Mouse (Mus musculus): ENCODE data around the gene Pkp1.

DNA sequence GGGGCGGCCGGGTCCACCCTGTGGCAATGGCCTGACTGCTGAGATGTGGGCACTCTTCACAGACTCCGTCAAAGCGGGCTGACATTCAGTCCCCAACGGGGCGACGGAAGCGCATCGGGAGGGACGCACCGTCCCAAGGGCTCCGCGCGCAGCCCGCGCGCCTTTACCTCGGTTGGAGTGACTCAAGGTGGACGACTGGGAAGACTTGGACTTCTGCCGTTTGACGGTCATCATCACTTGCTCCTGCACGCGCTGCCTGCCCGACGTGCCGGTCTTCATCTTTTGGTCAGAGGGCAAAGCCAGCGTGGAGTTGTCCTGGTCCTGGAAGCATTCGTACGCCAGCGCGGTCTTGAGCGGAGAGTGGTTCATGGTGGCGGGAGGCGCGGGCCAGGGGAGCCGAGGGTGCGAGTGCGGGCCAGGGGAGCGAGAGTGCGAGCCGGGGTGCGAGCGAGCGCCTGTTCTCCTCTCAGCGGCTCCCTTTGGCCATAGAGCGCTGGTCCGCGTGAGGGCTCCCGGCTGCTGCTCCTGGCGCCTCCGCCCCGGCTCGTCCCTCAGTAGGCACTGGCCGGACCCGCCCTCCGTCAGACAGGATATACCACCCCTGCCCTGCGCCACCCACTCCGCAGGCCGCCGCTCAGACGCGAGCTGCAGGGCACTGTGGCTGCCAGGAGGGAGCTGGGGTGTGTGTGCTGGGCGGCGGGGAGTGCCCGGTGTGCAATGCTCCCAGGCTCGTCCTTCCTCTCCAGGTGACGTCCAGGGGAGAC lies at the start of gene Pkp1:
- TF ChIP-seq CTCF (IDR thresholded peaks at IDR 0.05; ENCODE audit: insufficient read depth, low read depth, low read length): no peak
- TF ChIP-seq POLR2A (IDR thresholded peaks at IDR 0.05; ENCODE audit: insufficient read depth, low read depth, low read length): no peak
